Mouse (Mus musculus): ENCODE measurements at regions not wholly inside any gene's neighbourhood (a gene's known extent, or its start where the extent isn't known, plus 50 kb on each side); places are given as distances from the start of the nearest gene placed in this dataset.
A peak's percentile ranks its signal among the peaks of the same experiment; 100 is the strongest.

DNA sequence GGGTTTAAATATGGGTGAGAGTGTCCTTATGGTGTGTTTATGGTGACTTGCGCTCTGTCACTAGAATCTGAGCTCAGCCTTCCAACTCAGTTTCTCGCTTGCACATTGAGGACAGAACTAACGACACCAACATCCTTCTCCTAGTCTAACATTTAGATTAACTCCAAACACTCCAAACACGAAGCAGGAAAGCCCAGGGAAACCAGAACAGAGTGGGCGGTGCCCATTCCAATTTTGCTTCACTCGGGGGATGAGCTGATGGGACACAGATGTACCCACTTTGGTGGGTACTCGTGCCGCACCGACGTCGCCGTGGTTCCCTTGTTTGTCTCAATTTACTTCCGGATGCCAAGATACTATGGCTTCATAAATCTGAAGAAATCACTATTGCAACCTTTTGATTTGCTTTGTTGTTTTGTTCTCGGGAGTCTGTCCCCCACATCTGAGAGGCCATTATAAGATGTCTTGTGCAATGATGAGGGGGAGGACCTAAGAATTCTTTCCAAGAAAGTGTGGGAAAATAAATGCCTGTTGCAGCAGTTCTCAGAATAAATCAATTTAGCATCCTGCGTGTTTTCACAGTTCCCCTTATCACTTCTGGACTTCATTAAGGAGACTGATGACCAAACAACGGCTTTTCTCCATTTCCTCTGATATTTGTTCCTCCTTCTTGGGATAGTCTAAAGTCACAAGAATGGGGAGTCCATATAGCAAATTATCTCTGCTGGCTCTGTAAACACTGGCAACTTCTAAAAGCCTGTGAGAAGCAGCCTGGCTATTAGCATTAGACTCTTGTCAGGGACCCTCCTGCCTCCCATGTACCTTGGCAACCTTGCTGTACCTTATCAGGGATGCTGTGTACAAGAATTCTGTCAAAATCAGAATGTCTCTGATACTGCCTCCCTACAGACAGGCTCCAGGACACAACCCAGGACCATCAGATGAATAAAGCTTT is 96.2 kb upstream of the Klf9 start:
- peak in 1 of 2 experiments; percentile 22 for DNase-seq

DNA sequence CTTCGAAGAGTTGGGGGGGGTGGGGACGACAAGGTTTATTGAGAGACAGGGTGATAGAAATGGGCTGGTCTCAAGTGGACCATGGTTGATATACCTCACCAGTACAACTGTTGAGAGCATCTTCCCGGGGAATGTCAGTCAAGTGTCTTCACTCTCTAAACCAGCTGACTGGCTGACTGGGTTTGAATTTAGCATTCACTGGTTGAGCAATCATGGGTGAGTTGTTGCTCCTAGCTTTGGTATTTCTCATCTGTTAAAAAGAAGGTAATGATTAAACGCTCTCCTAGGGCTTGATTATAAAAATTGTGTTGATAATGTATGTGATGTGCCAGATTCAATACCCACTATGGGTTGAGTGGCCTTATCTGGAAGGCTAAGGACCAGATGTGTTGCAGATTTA is 89.6 kb upstream of the Klf9 start:
- DNase-seq = no peak

DNA sequence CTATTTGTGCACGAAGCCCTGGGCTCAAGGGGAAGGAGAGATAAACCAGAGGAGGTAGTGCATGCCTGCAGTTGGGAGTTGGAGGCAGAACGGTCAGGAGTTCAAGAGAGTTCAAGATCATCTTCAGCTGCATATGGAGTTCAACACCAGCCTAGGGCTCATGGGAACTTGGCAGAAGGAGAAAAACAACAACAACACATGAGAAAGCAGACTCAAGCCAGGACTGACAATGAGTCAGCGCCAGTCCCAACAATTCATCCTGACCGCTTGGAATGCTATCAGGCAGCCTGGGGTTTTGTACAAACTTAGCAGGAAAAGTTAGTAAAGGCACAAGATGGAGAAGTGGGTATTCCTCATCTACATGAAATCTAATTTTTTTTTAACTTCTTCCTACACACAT is 86.6 kb upstream of the Klf9 start:
- DNase-seq = no peak

DNA sequence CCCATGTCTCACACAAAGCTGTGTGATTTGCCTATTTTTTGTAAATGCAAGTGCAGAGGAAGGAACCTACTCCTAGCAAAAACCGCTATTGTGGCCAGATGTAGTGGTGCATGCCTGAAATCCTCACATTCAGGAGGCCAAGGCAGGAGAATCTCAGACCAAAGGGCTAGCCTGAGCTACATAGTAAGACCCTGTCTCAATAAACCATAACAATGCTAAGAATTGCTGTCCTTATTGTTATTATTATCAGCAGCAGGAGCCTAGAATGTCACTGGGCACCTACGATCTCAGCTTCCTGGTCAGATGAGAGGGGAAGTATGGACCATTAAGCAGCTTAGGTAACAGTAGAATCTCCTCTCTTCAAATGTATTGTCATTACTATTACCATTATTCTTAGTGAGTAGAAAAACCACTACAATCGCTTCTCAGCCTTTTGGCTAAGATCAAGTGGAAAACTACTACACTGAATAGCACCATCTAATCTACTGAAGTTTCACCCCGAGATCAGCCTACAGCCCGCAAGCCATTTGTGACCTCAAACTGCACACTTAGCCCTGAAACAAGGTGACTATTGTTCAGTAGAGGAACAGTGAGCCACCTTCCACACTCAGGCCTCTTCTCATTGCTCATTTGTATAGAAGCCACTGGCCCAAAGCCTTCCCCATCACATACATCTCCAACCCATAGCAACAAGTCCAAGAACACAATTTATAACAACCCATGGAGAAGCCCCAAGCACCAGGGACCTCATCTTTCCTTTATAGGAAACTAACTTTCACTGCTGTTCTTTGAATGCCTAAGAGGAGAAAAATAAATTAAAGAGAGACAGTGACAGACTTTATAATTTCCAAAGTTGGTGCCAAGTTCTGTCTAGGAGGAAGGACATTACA is 84.9 kb upstream of the Klf9 start:
- DNase-seq = no peak

- DNase-seq = peak; percentile 81 to 84
Observed at GRCm38 (mm10) chr19:23056851-23057707, 83.9 kb upstream of the Klf9 start.

GRCm38 (mm10) chr19:23057739-23058501 is 83.1 kb upstream of the Klf9 start:
- peak; percentile 37 to 51 for DNase-seq

DNA sequence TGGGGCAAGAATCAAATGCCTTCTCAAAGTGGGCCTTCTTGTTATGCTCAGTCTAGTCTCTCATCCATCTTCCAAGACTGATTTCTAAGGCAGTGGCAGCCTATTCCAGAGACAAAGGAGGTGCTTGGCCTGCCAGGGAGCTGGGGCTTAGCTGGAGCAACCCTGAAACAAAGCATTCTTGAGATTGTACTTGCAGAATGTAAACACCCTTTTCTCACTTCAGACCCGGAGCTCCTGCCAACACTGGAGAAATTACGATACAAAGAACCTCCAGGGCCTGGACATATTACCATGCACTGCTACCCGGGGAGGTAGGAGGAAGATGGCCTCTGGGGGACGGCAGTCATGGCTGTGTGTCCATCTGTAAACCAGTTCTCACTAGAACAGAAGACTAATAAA is 82.5 kb upstream of the Klf9 start:
- DNase-seq = peak in 1 of 2 experiments; percentile 10

DNA sequence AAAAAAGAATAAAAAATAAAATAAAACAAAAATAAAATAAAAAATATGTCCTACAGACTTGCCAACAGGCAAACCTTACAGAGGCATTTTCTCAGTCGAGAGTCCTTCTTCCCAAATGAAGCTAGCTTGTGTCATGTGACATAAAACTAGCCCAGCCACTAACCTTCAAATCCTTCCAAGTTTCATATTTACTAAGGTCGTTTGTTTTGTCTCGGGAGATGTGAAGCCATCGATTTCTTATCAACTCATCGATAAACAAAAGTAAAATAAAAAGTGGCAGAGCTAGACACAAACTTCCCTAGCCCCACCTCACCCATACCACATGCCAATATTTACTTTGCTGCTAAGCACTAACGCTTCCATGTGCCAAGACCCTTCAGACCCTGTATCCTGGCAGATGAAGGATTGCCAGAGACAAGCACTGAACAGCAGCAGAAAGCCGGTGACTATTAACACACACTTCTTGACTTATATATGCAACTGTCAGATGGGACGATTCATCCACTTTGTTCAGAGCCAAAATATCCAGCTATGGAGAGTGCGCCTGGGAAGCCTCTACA is 79.9 kb upstream of the Klf9 start:
- DNase-seq = no peak

- no peak for DNase-seq
Observed at GRCm38 (mm10) chr19:23061906-23062305, 79.1 kb upstream of the Klf9 start.

GRCm38 (mm10) chr19:23062851-23063250 is 78.2 kb upstream of the Klf9 start:
- DNase-seq = no peak

DNA sequence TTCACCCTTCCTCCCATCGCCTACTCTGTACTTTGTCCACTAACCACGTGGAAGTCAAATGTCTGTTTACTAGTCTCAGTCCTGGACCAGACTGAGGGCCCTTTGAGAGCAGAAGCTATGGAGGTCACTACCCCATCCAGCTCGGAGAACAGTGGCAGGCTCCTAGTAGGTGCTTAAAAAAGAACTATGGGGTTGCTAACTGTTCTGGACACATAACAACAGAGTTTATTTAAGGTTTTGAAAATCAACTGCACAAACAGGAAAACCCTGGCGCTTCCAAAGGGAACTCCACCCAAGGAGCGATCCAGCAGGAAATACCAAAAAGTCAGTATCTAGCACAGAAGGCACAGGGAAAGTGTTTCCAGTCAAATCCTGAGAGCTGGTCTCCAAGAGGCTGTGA is 75.5 kb upstream of the Klf9 start:
- no peak for DNase-seq

GRCm38 (mm10) chr19:23066726-23067125 is 74.3 kb upstream of the Klf9 start:
- no peak for DNase-seq

GRCm38 (mm10) chr19:23068600-23068999 is 72.4 kb upstream of the Klf9 start:
- no peak for DNase-seq

DNA sequence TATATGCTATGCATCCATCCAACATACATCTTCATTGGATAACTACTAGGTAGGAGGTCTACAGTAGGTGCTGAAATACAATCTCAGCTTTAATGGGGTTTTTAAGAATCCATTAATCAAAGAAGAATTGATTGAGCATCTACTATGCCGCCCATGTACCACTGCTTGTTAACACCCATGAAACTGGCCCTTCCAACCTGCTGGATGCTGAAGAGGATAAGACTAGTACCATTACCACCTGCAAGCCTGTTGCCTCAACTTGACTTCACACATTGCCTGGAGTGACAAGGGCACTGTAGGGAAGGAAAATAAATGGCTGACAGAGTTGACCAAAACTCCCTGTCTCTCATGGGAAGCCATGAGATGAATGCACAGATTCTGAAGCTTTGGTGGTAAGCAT is 71.4 kb upstream of the Klf9 start:
- no peak for DNase-seq

GRCm38 (mm10) chr19:23071000-23071399 is 70.0 kb upstream of the Klf9 start:
- no peak for DNase-seq

DNA sequence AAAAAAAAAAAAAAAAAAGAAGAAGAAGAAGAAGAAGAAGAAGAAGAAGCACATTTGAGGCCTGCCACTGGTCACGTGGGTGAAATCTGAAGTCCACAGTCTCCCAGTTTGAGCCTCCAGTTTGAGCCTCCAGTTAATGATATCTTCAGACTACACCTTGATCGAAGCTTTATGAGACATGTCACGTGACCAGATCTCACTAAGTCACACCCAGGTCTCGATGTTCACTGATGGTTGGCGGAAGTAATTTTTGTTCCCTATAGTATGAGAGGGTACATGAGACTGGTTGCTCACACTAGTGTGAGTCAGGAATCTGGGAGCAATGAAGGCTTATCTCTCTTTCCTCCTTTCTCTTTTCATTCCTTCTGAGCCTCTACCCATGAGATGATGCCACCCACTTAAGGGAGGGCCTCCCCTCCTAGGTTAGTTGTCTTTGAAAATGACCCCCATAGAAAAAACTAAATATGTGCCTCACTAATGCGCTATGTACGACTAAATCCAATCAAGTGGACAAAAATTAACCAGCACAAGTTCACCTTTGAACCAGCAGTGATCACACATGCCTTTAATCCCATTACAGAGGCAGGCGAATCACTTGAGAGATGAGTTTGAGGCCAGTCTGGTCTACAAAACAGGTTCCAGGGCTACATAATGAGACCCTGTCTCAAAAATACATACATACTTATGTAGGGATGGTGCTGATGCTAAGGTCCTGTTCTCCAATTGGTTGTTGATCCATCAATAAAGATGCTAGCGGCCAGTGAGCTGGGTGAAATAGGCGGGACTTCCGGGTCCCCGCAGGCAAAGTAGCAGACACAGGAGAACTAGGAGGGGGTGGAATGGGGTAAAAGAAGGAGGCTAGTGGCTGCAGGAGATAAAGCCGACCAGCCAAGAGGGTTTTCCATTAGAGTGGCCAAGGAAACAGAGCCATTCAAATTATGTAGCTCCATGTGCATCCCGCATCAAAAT is 66.1 kb upstream of the Klf9 start:
- no peak for DNase-seq

DNA sequence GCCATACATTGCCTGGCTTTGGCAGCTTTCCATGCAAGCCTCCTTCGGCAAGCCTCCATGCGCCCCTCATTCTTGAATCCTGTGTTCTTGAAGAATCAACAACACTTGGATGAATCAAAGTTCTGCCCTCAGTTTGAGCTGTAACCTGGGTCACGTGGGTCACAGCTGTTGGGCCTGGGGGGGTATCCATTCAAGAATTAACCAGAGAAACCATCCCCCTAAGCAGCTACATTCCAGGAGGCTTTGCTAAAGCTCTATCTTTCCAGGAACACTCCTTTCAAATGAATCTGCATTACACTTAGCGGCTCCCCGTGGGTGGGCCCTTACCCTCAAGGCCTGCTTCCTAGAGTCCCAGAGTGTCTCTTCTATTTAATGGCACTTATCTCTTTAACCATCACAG is 65.2 kb upstream of the Klf9 start:
- DNase-seq = no peak

- no peak for DNase-seq
Observed at GRCm38 (mm10) chr19:23085173-23085660, 55.8 kb upstream of the Klf9 start.

DNA sequence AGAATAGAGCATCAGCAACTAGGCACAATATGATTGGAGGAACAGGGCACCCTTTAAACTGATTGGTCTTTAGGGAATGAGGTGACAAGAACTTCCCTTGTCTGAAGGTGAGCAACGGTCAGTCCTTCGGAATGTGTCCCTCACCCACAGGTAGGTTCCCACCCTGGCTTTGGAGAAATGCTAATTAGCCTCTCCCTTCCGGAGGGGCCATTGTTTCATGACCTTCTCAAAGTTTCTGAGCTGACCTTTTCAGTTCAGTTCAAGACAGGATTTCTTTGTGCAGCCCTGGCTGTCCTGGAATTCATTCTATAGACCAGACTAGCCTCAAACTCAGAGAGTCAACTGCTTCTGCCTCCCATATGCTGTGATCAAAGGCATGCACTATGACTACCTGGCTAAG is 53.5 kb upstream of the Klf9 start:
- no peak for DNase-seq

DNA sequence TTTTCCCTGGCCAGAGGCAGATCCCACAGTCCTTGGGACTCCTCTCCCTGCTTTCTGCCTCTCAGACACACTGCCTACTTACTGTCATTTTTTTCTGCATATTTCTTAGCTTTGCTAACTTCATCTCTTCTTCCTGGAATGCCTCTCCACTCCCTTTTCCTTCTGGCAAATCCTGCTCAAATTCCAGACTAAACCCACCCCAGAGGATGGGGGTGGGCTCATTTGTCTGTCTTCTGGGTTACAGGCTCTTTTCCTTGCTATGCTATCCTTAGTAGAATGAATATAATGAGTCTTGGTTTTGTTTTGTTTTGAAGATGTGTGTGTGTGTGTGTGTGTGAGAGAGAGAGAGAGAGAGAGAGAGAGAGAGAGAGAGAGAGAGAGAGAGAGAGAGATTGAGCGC is 51.9 kb upstream of the Klf9 start:
- DNase-seq = no peak
